Mouse (Mus musculus) right cerebral cortex, postnatal 25 days (tissue): ENCODE measurements around the gene Phxr2.
A peak's percentile ranks its signal among the peaks of the same experiment; 100 is the strongest.

Experiments used
- DNase-seq: peaks from one replicate; pipeline ENCODE4 v3.0.0; 2022

The Phxr2 gene

GRCm38 (mm10) chr10:99132189-99132588, 6.1 kb upstream of the Phxr2 start:
- DNase-seq: no peak

GRCm38 (mm10) chr10:99131298-99131697, 5.2 kb upstream of the Phxr2 start:
- DNase-seq: no peak

GRCm38 (mm10) chr10:99130611-99131010, 4.5 kb upstream of the Phxr2 start:
- no peak for DNase-seq

- no peak for DNase-seq
Measured at GRCm38 (mm10) chr10:99127691-99128261, 1.7 kb upstream of the Phxr2 start.

DNA sequence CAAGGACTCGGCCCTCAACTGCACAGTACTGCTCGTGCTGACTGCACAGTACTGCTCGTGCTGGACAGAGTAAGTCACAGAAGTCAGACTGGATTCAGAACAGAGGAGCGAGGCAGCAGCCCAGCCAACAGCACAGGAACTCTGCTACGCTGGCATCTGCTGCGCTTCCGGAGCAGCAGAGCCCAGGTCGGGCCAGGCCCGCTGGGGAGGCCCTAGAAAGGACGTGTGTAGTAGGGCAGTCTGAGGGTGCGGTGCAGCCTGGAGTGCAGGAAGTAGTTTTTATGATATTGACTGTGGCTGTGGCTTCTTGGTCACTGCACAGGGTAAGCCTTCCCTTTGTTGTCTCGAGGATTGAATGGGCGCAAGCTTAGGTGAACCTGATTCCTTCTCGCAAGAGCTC, 829 bp upstream of the Phxr2 start:
- no peak for DNase-seq

- DNase-seq: no peak
Measured at GRCm38 (mm10) chr10:99119471-99119870, 6.7 kb downstream of the Phxr2 start.

GRCm38 (mm10) chr10:99118697-99119096, 7.4 kb downstream of the Phxr2 start:
- DNase-seq: no peak

DNA sequence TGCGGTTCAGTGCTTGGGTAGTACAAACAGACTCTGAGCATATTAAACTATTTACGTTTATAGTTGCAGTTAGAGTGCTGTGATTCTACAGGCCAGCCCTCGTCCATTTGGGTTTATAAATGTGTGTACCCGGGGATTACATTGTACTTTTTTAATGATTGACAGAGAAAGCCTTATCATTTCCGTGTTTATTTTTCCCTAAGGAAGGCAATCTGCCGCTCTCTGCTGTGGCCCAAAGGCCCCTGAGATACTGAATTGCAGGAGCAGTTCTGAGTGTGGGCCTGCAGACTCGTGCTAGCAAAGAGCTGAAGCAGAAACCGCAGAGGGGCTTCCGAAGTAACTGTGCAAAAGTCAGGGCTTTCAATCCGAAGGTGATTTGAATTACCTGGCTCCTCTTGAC, 8.2 kb downstream of the Phxr2 start:
- DNase-seq: no peak

DNA sequence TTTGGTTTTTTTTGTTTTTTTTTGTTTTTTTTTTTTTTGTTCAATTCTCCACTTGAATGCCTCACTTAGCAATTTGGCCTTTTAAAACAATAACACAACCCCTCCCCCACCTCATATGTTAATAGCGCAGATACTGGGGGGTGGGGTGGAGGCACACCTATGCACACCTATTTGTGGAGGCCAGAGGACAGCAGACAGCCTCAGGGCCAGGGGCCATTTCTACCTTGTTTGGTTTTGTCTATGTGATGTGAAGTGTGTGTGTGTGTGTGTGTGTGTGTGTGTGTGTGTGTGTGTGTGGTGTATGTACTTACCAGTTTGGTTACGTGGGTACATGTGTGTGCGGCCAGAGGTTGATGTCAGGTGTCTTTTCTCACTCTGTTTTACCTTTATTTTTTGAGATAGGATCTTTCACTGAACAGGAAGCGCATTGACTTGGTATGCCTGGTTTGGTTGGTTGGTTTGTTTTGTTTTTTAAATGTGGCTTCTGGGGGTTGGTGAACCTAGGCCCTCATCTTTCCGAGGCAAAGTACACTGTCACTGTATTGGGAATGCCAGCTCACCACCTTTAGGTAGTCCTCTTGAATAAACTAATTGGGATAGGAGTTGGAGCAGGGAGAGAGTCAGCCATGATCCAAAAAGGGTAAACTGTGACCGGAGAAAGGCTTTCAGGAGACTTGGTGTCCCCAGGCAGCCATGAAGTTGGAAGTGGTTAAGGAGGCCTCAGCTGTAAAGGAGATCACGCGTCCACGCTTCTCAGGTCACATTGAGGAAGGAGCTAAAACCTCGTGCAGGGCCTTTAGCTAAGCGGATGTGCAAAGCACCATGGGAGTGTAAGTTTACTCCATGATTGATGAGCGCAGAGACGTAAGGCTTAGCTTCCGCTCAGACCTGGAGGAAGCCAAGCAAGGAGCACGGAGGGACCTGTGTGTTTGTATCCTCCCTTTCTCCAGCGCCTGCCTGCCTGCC, 9.2 kb downstream of the Phxr2 start:
- DNase-seq: no peak

DNA sequence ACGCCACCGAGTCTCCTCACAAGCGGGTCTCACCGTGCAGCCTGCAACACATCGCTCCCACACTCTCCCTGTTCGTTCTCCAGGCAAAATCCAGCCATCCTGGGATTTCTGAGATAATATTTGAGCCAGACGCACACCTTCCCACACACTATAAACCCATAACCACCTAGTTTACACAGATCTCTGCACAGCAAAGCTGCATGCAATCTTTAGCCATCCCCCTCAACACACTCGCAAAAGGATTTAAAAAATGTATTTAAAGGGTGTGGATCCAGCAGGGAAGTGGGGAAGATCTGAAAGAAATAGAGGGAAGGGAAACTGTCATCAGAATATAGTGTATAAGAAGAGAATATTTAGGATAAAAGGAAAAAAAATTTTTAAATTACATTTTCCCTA, 9.9 kb downstream of the Phxr2 start:
- DNase-seq: no peak

DNA sequence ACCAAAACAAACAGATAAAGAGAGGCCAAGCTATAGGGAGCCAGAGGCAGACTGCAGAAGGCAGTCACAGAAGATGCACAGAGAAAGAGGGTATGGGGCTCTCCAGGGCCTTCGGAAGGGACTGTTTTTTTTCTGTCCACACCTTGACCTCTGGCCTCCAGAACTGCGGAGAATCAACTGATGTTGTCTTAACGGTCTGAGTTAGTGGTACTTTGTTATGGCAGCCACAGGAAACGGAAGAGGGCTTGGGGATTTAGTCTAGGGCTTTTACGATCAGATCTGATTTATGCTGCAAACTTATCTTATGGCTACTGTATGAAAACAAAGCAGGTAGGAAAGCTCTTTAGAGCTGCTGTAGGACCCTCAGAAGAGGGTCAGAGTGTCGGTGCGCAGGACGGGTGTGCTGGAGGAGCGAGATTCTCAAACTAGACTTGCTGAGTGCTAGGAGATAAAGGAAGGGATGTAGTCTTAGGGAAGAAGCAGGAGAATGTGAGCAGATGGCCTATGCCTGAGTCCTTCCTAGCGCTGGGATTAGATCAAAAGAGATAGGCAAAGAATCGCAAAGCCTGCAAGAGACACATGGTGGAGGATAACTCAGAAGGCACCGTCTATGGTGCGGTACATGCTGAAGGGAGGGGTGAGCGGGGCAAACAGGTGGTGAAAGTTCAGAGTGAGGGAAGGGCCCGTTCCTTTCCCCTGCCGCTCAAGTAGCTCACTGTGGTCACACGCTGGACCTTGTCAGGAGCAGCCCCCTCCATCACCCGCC, 10.5 kb downstream of the Phxr2 start:
- DNase-seq: no peak

DNA sequence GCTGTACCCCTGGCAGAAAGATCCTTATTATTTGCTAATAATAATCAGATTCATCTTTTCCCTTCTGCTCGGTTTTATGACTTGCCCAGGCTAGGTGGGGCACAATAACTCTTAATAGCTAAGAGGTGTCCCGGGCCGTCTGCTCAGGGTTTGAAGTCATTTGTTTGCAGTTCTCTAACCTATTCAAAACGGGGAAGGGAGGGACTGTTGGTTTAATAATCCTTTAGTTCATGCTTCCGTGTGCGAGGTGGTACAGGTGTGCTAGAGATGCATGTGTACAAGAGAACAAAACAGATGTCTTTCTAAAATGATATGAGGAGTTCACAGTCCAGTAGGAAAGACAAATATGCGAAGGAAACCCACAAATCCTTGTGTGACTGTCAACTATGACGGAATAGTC, 11.8 kb downstream of the Phxr2 start:
- no peak for DNase-seq

- no peak for DNase-seq
Measured at GRCm38 (mm10) chr10:99113533-99113932, 12.6 kb downstream of the Phxr2 start.

GRCm38 (mm10) chr10:99108431-99108982, 17.6 kb downstream of the Phxr2 start:
- no peak for DNase-seq

DNA sequence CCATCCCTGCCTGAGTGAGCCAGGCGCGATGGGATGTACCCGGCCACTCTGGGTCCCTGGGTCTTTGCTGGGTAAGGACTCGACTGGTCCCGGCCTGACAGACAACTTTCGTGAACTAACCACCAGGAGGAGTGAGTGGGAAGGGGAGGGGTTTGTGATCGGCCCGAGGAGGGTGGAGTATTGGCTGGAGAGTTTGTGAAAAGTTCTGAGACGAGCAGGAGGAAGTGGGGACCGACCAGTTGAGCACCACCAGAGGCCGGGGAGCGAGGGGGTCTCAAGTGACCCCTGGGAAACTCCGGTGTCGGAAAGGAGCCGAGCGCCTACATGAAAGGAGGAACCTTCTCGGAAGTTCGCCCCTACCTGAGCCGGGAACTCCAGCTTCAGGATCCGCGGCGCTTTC, 18.2 kb downstream of the Phxr2 start, which contains the start of gene Galnt4:
Gene Galnt4, plus strand, starts transcription at position 196 of the 400 bp plus-strand sequence.
- DNase-seq: peak; percentile 62

DNA sequence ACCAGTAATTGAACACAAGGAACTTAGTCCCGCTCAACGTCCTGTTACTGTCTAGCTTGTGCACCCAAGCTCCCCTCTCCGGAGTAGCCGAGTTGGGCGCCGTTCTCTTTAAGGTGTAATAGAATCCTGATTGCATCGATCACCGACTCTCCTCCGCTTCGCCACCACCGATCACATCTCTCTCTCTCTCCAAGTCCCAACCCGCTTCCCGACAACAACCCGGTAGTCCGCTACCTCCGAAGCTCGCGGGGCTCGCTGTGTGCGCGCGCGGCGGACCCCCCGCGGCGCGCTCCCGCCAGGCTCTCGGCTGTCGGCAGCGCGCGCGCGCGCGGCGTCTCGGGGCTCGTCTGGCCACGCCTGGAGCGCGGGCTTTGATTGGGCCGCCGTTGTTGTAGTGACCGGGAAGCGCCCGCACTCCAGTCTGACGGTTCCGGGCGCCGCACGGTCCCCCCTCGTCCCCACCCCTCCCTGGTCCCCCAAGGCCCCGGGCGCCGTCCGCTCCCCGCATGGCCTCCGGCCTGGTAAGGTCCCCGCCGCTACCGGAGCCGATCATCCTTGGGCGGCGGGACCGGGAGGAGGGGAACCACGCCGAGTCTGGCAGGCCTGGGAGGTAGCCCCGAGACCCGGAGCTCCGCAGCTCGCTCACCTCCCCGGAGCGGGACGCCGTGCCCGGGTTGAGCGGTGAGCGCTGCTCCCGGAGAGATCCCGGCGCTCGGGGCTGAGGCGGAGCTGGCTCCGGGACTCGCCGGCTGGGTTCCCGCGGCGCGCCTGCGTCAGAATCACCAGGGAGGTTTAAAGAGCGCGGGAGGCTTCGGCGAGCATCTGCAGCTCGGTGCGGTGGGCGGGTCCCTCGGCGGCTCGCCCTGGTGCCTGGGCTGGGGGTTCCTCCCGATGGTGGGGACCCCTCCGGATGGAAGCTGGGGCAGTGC, 19.2 kb downstream of the Phxr2 start, which contains the start of gene Poc1b:
Gene Poc1b, plus strand, starts transcription at position 334 of the 929 bp plus-strand sequence.
- DNase-seq: peak; percentile 85

GRCm38 (mm10) chr10:99106311-99106702, 19.8 kb downstream of the Phxr2 start:
- DNase-seq: no peak

- DNase-seq: no peak
Measured at GRCm38 (mm10) chr10:99105522-99105921, 20.6 kb downstream of the Phxr2 start.

- DNase-seq: no peak
Measured at GRCm38 (mm10) chr10:99097374-99097773, 28.8 kb downstream of the Phxr2 start.

- DNase-seq: no peak
Measured at GRCm38 (mm10) chr10:99095114-99095513, 31.0 kb downstream of the Phxr2 start.

GRCm38 (mm10) chr10:99093364-99093763, 32.8 kb downstream of the Phxr2 start:
- DNase-seq: no peak

GRCm38 (mm10) chr10:99089906-99090305, 36.2 kb downstream of the Phxr2 start:
- DNase-seq: no peak
